Mouse (Mus musculus) left cerebral cortex, postnatal 36 days (tissue): ENCODE results near the gene Plxna2. TPM values are rescaled to one million over a fixed set of nuclear protein-coding genes. Genes with fewer than 3 reads are reported as not detected.

Source experiments
- DNase-seq, 2 experiments: peaks; one replicate each; pipeline ENCODE4 v3.0.0; 2021 to 2022; ENCODE audit warnings: low spot score in 2 of 2, mixed read lengths in 1 of 2
- intact Hi-C: fragments of 180-260 bp; cut with DNase I; formaldehyde crosslinking; loops from one replicate; pipeline ENCODE4 v1.15.1; 2025
- total RNA-seq, 2 experiments: library from RNA; stranded (reverse); gene quantifications; 2 replicates each; pipeline ENCODE4 v1.2.3; 2021

Plxna2 gene
- total RNA-seq, 2 experiments from 2014 or later = 88.2 to 106 TPM

GRCm38 (mm10) chr1:194787626-194788025 lies 169.6 kb downstream of the Plxna2 start:
- intact Hi-C loops = no loop called here

DNA sequence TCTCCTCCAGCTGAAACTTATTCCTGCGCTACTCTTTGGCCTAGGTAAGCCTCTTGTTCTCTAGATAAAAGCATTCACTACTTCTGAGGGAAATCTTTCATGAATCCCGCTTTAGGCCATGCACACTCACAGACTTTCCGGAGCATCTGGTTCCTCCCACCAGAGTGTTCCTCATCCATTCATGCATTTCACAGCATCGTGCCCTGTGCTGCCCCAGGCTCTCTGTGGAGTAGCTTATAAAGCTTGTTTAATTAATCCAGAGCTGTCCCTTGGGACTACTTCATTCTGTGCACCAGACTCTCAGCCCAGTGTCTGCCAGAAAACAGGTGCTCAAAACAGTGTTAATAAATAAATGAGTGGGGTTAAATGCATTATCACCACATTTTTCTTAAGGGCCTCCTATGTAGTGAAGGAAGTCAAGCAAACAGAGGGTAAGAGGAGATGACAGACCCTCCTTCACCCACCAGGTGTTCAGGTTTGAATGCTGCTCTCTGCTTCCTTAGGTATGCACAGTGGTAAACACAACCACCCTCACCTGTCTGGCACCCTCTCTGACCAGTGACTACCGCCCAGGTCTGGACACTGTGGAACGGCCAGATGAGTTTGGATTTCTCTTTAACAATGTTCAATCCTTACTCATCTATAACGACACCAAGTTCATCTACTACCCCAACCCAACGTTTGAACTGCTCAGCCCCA lies 175.4 kb downstream of the Plxna2 start:
- intact Hi-C loops = no loop called here
- DNase-seq = no peak

More at GRCm38 (mm10) chr1:194787626-194788025, 169.6 kb downstream of the Plxna2 start:
- DNase-seq = no peak

DNA sequence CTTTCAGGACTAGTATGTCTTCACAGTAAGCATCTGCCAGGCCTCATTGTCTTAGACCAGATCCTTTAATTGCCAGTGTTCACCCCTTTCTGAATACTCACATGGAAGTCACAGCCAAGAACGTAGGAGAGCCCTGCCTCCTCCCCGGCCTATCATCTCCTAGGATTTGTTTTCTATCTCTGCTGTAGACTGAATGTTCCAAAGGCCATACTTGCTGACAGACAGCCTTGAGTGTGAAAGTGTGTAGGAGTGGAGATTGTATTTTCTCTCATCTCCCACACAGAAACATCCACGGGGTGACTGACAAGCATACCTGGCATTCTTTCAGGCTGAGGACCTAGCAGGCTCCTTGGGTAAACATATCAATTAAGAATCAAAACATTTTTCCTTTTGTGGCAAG lies 177.3 kb downstream of the Plxna2 start:
- intact Hi-C loops = no loop called here
- DNase-seq = peak in 1 of 2 experiments; percentile 23

DNA sequence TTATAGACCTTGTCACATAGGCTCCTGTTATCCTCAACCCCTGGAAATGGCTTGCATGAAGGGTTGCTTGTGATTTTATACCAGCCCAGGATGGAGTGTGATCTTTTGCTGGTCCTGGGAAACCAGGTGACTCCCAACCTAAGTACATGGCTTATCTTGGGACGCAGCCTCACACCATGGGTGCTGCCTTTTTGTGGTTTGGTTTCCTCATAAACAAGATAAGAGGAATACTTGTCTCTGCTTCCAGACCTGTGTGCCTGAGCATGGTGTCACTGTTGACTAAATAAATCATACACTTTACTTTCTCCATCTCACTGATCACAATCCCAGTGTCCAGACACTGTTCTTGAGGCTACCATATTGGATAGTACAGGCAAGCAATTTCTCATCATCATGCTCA lies 179.8 kb downstream of the Plxna2 start:
- intact Hi-C loops = no loop called here
- no peak for DNase-seq

GRCm38 (mm10) chr1:194798511-194798910 lies 180.5 kb downstream of the Plxna2 start:
- no peak for DNase-seq
- intact Hi-C loops = no loop called here

- intact Hi-C loops = no loop called here
- DNase-seq = no peak
Measured at GRCm38 (mm10) chr1:194808261-194808660, 190.2 kb downstream of the Plxna2 start.

DNA sequence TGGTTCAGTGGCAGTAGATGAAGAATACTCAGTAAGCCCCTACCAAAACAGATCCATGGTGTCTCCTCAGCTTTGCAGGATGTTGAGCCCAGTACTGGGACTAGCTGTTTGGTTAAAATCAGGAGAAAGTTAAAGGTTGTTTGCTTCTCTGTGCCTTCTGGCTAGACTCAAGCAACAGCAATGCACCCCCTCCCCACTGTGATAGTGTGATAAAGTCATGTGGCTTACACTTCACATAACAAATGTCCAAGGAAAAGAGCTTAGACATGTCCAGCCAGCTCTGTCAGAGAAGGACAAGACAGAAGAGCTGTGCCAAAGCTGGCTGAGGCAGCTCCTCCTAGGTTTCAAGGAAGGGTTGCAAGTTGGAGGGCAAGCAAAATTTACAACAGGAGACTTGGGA lies 190.7 kb downstream of the Plxna2 start:
- DNase-seq = no peak

GRCm38 (mm10) chr1:194809600-194809999 lies 191.6 kb downstream of the Plxna2 start:
- intact Hi-C loops = no loop called here
- DNase-seq = no peak

More for the DNA sequence above, 190.7 kb downstream of the Plxna2 start:
- intact Hi-C loops = no loop called here

- no peak for DNase-seq
- intact Hi-C loops = no loop called here
Measured at GRCm38 (mm10) chr1:194814187-194814586, 196.2 kb downstream of the Plxna2 start.

- no peak for DNase-seq
- intact Hi-C loops = no loop called here
Measured at GRCm38 (mm10) chr1:194815547-194815946, 197.5 kb downstream of the Plxna2 start.

DNA sequence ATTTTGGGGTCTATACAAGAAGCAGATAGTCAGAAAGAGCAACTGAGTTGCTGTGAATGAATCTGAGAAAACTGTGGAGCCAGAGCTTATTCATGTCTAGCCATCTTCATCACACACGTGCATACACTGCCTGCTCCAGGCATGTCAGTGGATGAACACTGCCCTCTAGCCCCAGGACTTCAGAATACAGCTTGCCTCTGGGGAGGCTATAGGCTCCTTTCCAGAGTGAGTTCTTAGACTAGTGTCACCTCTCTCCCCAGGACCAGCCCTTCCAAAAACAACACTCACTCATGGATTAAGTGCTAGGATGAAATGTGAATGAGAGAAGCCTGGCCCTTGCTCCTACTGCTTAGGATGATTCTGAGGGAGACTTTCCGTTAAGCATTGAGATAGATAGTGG lies 198.9 kb downstream of the Plxna2 start:
- peak; percentile 61 to 74 for DNase-seq
- intact Hi-C loops = loop anchor here (2.0 kb wide), 1 partner anchor 198 kb away; the partner anchor contains the start of gene Plxna2

DNA sequence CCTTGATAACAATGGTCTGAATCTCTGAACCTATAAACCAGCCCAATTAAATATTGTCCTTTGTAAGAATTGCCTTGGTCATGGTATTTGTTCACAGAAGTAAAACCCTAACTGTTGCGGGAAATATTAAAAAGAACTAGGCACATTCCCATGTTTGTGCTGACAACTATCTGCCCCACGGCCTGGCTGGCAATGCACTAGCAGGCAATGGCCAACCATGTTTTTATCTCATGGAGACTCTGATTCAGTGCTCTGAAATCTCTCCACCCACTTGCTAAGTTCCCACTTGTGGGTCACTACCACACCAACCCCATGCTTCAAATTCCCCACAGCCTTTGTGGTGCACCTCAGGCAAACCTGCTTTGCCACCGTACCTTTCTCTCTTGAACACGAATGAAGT lies 202.9 kb downstream of the Plxna2 start:
- no peak for DNase-seq
- intact Hi-C loops = no loop called here

DNA sequence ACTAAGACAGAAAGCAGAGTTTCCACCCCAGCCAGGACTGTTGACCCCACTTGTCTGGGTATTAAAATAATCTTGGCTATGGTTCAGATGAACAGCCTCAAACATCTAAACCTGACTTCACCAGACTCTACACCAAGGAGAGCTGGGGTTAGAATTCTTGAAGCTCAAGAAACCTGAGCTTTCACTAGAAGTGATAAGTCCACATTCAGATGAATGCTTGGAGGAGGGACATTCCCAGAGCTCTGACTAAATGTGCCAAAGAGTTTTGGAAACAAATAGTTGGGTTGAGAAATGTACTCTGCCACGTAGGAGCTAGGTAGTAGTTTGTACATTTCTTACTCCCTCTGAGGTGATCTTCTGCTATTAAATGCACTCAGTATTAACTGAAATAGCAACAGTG lies 203.7 kb downstream of the Plxna2 start:
- DNase-seq = no peak
- intact Hi-C loops = no loop called here

GRCm38 (mm10) chr1:194828316-194828715 lies 210.3 kb downstream of the Plxna2 start:
- no peak for DNase-seq
- intact Hi-C loops = no loop called here

- intact Hi-C loops = loop anchor here (5.0 kb wide), 1 partner anchor 117 kb away; no protein-coding TSS in a partner anchor
- DNase-seq = no peak
Measured at GRCm38 (mm10) chr1:194835238-194835637, 217.2 kb downstream of the Plxna2 start.

DNA sequence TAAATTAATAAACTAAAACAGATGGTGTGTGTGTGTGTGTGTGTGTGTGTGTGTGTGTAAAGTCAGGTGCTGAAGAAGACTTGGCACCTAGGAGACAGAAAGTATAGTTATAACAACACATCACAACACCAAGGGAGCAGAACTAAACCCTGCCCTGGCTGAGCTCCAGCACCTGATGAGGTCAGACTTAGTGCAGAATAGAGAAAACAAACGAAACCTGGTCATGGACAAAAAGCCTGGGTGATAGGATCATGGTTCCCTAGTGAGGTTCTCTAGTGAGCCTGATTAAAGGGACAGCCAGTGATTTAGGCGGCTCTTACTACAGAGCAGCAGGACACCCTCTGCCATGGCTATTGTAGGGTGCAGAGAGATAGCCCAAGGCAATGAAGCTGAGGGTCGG lies 218.2 kb downstream of the Plxna2 start:
- intact Hi-C loops = loop anchor here (5.0 kb wide), 1 partner anchor 116 kb away; no protein-coding TSS in a partner anchor
- no peak for DNase-seq

DNA sequence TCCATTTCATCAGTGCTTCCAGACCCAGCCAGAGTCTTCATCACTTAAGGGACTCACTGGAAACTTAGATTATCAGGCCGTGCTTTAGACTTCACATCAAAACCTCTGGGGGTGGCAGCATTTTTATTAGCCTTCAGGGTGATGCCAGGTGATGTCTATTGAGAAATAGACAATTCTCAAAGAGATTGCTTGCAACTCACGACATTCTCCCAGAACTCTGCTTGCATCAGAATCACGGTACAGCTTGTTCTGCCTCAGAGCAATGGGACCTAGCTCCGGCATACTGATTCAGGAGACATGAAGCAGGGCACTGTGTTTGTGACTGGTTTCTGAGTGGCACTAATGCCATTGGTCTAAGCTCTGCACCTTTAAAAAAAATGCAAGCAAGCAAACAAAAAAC lies 218.7 kb downstream of the Plxna2 start:
- intact Hi-C loops = loop anchor here (5.0 kb wide), 1 partner anchor 116 kb away; no protein-coding TSS in a partner anchor
- DNase-seq = no peak

DNA sequence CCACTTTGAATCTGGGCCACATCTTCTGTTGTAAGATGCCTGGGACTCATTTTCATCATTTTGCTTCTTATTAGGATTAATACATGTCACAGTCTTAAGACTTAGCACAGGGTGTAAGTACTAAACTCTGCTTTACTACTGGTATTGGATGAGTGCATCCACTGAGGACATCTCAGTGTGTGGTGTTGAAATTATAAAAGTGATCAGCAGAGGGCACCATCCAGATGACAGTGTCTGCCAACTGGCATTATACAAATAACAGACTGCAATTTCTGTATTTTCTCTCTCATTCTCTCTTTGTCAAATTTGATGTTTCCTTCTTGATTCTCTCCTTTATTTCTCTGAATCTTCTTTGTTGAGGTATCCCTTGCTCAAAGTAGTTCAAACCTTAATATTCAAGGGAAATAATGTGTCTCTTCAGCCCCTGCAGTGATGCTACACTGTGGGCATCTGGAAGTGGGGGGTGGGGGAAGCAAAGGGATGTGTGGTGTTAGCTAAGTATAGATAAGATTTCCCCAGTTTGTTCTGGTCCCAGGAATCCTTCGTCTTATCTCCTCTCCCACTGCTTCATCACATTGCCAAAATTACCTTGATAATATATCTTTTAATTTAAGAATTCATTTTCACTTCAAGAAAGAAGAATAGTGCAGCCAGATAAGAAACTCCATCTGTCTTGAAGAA lies 221.4 kb downstream of the Plxna2 start:
- intact Hi-C loops = loop anchor here (5.0 kb wide), 1 partner anchor 113 kb away; no protein-coding TSS in a partner anchor
- DNase-seq = no peak

GRCm38 (mm10) chr1:194843020-194843419 lies 225.0 kb downstream of the Plxna2 start:
- intact Hi-C loops = no loop called here
- DNase-seq = no peak

DNA sequence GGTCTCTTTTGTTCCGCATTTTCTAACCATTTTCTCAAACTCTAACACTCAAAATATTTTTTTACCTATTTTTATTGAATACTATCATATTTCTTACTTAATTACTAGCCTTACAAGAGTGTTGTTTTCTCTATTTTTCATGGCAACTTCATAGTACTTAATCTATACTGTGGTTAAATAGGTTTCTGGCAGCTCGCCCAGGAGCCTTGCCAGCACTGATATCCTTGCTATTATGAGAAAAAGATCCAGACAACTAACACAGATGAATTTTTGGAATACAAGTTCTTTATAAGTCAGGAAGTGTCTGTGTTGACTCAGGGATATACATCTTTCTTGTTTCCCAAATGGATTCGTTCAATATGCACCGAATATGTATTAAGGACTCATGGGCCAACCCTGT lies 229.0 kb downstream of the Plxna2 start:
- intact Hi-C loops = no loop called here
- no peak for DNase-seq
